Mouse (Mus musculus): Measurements from ENCODE around the gene Fam81b.

Fam81b gene

DNA sequence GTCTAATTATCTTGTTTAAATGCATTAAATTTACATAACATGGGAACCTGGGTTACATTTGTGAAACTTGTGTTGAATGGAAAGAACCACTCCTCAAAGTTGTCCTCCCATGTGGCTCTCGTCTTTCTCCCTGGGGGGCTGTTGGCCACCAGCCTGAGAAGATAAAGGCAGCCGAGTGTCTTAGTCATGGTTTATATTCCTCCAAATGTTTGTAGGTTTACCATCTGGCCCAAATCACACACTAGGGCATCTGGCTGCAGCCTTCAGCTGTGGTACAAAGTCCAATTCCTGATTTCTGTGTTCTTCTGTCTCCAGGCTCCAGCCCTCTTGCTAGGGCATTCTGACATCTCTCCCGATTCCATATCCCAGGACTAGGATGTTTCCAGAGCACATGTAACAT is 114.6 kb downstream of the Fam81b start:
- DNase-seq (ENCODE audit: low read depth, low spot score) = no peak

DNA sequence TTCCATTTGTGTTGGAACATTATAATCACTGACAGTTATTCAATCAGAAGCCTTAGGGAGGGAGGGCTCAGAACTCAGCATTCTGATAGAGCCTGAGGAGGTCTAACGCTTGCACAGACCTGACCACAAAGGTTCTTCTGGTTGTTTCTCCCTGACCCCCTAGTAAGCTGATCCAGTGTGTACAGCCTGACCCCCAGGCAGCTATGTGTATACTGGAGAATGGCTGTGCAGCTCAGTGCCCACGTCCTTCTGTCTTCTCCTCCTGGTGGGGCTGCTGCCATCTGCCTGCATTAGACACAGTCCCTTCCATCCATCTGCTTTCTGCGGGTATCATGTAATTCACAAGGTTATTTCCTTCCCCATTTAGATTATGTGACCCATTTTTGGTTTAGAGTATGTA is 115.7 kb downstream of the Fam81b start:
- DNase-seq (ENCODE audit: low read depth, low spot score) = no peak

DNA sequence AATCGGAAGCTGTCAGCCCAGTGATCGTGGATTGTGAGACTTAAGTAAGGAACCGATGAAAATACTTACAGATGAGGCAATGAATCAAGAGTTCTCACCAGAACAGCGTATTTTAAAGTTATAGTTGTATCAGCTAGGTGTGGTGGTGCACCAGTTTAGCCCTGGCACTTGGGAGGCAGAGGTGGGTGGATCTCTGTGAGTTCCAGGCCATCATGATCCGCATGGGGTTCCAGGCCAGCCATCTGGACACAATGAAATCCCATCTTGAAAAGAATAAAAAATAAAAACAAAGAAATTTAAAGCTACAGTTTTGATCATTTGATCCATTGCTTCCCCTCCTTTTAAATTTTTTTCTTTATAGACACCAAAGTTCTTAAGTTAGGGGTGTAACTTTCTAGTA is 117.2 kb downstream of the Fam81b start:
- no peak for DNase-seq (ENCODE audit: low read depth, low spot score)

DNA sequence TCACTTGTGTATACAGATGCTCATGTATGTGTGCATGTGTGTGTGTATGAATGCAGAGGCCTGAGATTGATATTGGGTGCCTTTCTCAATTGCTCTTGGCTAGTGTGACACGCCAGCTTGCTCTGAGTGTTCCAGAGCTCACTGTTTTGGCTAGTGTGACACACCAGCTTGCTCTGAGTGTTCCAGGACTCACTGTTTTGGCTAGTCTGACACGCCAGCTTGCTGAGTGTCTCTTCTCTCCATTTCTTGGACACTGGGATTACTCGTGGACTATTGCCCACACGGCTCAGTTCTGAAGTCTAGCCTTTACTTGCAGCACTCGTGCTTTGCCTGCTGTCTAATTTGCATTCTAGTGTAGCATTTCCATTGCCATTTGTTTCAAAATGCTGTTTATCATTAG is 126.2 kb downstream of the Fam81b start:
- no peak for DNase-seq (ENCODE audit: low read depth, low spot score)

DNA sequence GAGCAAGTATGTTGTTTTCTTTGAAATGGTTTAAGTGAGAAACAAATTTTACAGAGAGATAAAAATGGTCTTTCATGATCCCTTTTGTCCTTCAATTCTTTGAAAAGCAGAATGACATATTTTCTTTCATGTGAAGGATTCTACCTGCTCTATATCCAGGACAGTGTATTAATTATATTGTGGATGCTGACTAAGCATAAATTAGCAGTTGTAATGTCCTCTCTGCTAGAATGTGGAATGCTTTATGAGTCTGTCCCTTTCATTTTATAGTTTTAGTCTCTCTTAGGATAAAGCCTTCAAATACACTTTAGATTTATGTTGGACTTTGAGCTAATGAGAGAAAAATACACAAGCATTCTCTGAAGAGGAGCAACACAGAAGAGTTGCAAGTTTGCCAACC is 130.6 kb downstream of the Fam81b start:
- DNase-seq (ENCODE audit: low read depth, low spot score) = no peak

DNA sequence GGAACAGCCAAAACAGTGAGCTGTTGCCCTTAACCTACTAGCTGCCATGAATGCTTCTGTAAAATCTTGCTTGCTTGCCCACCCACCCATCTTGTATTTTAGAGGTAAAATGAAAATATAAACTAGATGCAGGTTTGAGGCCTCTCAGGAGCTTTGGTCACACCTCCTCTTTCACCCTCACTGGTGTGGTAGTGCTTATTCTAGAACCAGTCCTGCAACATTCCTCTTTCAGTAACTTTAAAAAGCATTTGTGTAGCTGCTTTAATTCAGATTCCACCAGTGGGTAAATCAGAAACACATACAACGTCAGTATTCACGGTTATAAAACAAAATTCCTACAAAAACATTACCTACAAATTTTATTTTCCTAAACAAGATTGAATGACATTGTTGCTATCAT is 144.3 kb downstream of the Fam81b start:
- no peak for DNase-seq (ENCODE audit: low read depth, low spot score)

DNA sequence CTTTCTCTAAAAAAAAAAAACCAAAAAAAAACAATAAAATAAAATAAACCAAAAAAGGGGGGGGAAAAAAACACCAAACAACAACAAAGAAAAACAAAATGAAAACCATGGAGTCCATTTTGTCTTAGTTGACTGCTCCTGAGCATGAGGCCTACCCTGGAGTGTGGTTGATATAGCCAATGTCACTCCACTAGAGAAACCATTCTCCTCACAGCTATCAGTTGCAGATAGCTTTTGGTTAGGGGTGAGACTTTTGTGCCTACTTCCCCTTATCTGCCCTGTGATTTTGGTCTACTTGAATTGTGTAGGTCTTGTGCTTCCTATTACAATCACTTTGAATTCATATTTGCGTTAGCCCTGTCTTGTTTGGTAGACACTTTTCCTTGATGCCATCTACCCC is 147.4 kb downstream of the Fam81b start:
- DNase-seq (ENCODE audit: low read depth, low spot score) = no peak

DNA sequence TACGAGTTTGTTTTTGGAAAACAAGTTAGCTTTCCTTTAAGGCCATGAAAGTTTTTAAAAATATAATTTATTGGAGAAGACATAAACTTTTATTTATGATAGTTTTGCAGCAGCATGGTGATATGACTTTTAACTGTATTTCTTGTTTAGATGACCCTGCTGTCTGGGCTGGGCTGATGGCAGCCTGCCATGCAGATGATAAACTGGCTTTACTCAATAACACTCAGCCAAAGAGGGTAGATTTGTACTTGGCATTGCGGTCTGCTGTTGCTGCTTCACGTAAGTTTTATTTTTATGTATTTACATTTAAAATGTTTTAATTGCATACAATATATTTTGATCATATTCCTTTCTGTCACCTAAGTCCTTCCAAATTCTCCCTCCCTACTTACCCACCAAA is 147.8 kb downstream of the Fam81b start:
- DNase-seq (ENCODE audit: low read depth, low spot score) = no peak
